Mouse (Mus musculus): ENCODE measurements around the gene Tmem132b.

DNA sequence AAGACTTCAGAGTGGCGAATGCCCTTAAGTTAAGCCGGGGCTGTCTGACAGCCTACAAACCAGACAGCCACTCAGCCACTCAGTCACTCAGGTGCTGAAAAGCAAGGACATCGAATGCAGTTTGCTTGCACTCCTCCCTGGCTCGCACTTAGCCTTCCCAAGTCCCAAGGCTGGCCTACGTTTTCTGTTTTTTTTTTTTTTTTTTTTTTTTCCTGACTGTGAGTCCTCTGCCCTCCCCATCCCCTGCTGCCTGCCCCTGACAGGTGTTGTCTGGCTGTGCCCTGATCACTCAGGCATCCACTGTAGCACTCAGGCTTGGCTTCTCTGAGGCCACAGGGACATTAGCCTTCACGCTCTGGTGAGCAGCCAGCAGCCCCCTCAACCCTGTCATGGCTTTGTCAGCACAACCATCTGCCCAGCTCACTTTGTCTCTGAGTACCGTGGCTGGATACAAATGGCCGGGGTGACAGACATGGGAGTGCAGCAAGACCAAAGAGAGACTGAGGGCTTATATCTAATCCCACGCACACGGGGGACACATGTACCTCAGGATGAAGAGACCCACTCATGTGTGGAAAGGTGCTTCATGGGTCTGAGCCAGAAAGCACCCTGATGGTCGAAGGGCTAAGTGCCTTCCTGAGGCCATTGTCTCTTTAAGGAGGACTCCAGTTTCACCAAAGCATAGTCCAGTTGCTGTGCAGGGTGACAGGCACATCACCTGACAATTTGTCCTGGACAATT lies 44.0 kb upstream of the Tmem132b start:
- TF ChIP-seq EP300 (IDR thresholded peaks at IDR 0.05; ENCODE audit: low read depth) (no peak), CTCF (IDR thresholded peaks at IDR 0.05; ENCODE audit: low read depth) (no peak)

All from liver, postnatal 0 days (tissue).